15 mouse cellular contexts compared by ENCODE assay signal in genomic region chr9:15721226-15721833, GRCm38 (mm10). TPM values are rescaled to one million over a fixed set of nuclear protein-coding genes. Genes with fewer than 3 reads are reported as not detected.
DNase-seq lines count a peak whose midpoint lies in the region; ATAC-seq and TF ChIP-seq lines count a peak whose summit lies in the region.
"Had no signal": no experiment of that assay in that cellular context is flagged by ENCODE, and none has a peak within 500 bp of the region (broad histone marks: within the 10 kb centered on the region; RNA-seq: fewer than 3 reads in every experiment).

No protein-coding gene starts in this region.

- no peak overlapping the region for H3K4me3 ChIP-seq in hindbrain, embryonic 11.5 days (ENCODE audit: low read depth, low read length)
- H3K4me3 ChIP-seq in hindbrain, embryonic 10.5 days = no peak overlapping the region
- no peak overlapping the region for H3K4me3 ChIP-seq in forebrain, embryonic 13.5 days
- no peak overlapping the region for H3K4me3 ChIP-seq in hindbrain, postnatal 0 days (ENCODE audit: low read length)
- H3K4me3 ChIP-seq: layer of hippocampus, adult 2 months; liver, embryonic 12.5 days had no signal

- H3K27ac ChIP-seq in hindbrain, embryonic 11.5 days (ENCODE audit: low read depth, low read length) = no peak overlapping the region
- no peak overlapping the region for H3K27ac ChIP-seq in hindbrain, embryonic 10.5 days
- peak overlapping the region; percentile 68 for H3K27ac ChIP-seq in forebrain, embryonic 13.5 days
- no peak overlapping the region for H3K27ac ChIP-seq in hindbrain, postnatal 0 days
- H3K27ac ChIP-seq: layer of hippocampus, adult 2 months; liver, embryonic 12.5 days had no signal

- H3K36me3 ChIP-seq in hindbrain, embryonic 11.5 days (ENCODE audit: control insufficient read depth, insufficient read depth, low read length) = 0 out of 2 replicates have a peak, but pooled peaks cover 3% of the 10 kb centered on the region
- H3K36me3 ChIP-seq in hindbrain, embryonic 10.5 days = peaks cover 40% of the 10 kb centered on the region
- H3K36me3 ChIP-seq in forebrain, embryonic 13.5 days (ENCODE audit: poor library complexity, severe bottlenecking) = peaks cover 42% of the 10 kb centered on the region
- H3K36me3 ChIP-seq in hindbrain, postnatal 0 days (ENCODE audit: insufficient read depth, low read length) = peaks cover 23% of the 10 kb centered on the region

- ATAC-seq in hindbrain, embryonic 11.5 days (ENCODE audit: low FRiP score) = peak; percentile 66; the same call in 1 of the 2 replicates
- peak; percentile 96 for ATAC-seq in forebrain, embryonic 13.5 days
- ATAC-seq in hindbrain, postnatal 0 days = 0 out of 2 replicates have a peak, but pooled peaks have one; percentile 59
- ATAC-seq: liver, embryonic 12.5 days had no signal

- no peak for TF ChIP-seq CTCF in hindbrain, postnatal 0 days (IDR thresholded peaks at IDR 0.05; ENCODE audit: low read depth)

- H3K4me1 ChIP-seq in hindbrain, embryonic 11.5 days (replicated peaks; ENCODE audit: control insufficient read depth, insufficient read depth, low read length) = no peaks in the 10 kb centered on the region
- H3K4me1 ChIP-seq in hindbrain, embryonic 10.5 days (replicated peaks) = no peaks in the 10 kb centered on the region
- H3K4me1 ChIP-seq in forebrain, embryonic 13.5 days = peaks cover 23% of the 10 kb centered on the region
- no peaks in the 10 kb centered on the region for H3K4me1 ChIP-seq in hindbrain, postnatal 0 days (ENCODE audit: insufficient read depth, low read length)
- H3K4me1 ChIP-seq: liver, embryonic 12.5 days had no signal

- no peak for DNase-seq in hindbrain, embryonic 11.5 days (ENCODE audit: low spot score)
- DNase-seq in hindbrain, embryonic 10.5 days (ENCODE audit: low spot score) = no peak
- DNase-seq in NIH3T3 (ENCODE audit: low read depth) = peak; percentile 20
- no peak for DNase-seq in hindbrain, postnatal 0 days (ENCODE audit: low spot score)
- no peak for DNase-seq in kidney, postnatal 25 days
- no peak for DNase-seq in embryo, embryonic 10.5 days (ENCODE audit: low spot score)
- no peak for DNase-seq in urinary bladder, postnatal 4 days (ENCODE audit: low spot score in 2 of 2)
- DNase-seq: adrenal gland, postnatal 36 days; B cell, adult 2 months; cerebellum, adult 11-12 months; kidney, adult 8-10 months; lung, postnatal 4 days had no signal

- no peak overlapping the region for H3K4me2 ChIP-seq in hindbrain, embryonic 11.5 days (replicated peaks; ENCODE audit: low read depth, low read length)
- no peak overlapping the region; the same call in 1 of the 2 replicates for H3K4me2 ChIP-seq in forebrain, embryonic 13.5 days
- H3K4me2 ChIP-seq in hindbrain, postnatal 0 days (ENCODE audit: low read depth, low read length) = no peak overlapping the region
- H3K4me2 ChIP-seq: liver, embryonic 12.5 days had no signal

- H3K27me3 ChIP-seq in hindbrain, embryonic 11.5 days (ENCODE audit: control insufficient read depth, insufficient read depth, low read length) = no peaks in the 10 kb centered on the region
- H3K27me3 ChIP-seq in hindbrain, embryonic 10.5 days (ENCODE audit: insufficient read depth, poor library complexity, severe bottlenecking) = no peaks in the 10 kb centered on the region
- H3K27me3 ChIP-seq in forebrain, embryonic 13.5 days = no peaks in the 10 kb centered on the region
- no peaks in the 10 kb centered on the region for H3K27me3 ChIP-seq in hindbrain, postnatal 0 days (ENCODE audit: insufficient read depth, low read length)
- H3K27me3 ChIP-seq: liver, embryonic 12.5 days had no signal

- WGBS in hindbrain, embryonic 11.5 days = 71% methylated on average over 6 of the region's 6 CpGs
- 80% methylated on average over 6 of the region's 6 CpGs for WGBS in hindbrain, embryonic 10.5 days
- 15% methylated on average over 6 of the region's 6 CpGs for WGBS in forebrain, embryonic 13.5 days
- 28% methylated on average over 6 of the region's 6 CpGs for WGBS in hindbrain, postnatal 0 days

- no peak overlapping the region for H3K9ac ChIP-seq in hindbrain, embryonic 11.5 days (ENCODE audit: low read depth, low read length)
- H3K9ac ChIP-seq in forebrain, embryonic 13.5 days = no peak overlapping the region
- H3K9ac ChIP-seq in hindbrain, postnatal 0 days (replicated peaks; ENCODE audit: low read length) = no peak overlapping the region
- H3K9ac ChIP-seq: liver, embryonic 12.5 days had no signal

- no peaks in the 10 kb centered on the region for H3K9me3 ChIP-seq in hindbrain, embryonic 11.5 days (ENCODE audit: control insufficient read depth, low read length)
- no peaks in the 10 kb centered on the region for H3K9me3 ChIP-seq in hindbrain, embryonic 10.5 days
- H3K9me3 ChIP-seq in forebrain, embryonic 13.5 days (replicated peaks) = no peaks in the 10 kb centered on the region
- H3K9me3 ChIP-seq in hindbrain, postnatal 0 days (ENCODE audit: low read length) = no peaks in the 10 kb centered on the region
- H3K9me3 ChIP-seq: liver, embryonic 12.5 days had no signal

RNA-seq across cellular contexts. Expression of gene Slc36a4, which starts 11.8 kb away (rescaled TPM):
- polyA plus RNA-seq in hindbrain, embryonic 11.5 days (2014; fragmentation: Nextera tagmentation; extraction: Ambion mirVana) = 17.3 and 20.9 TPM in 2 replicates
- 11.3 and 12.4 TPM in 2 replicates for polyA plus RNA-seq in hindbrain, embryonic 10.5 days (2016; fragmentation: Nextera tagmentation; extraction: Ambion mirVana)
- 21.5 and 23.5 TPM in 2 replicates for polyA plus RNA-seq in forebrain, embryonic 13.5 days (2015; fragmentation: Nextera tagmentation; extraction: Ambion mirVana)
- 43.6 and 47.4 TPM in 2 replicates for total RNA-seq in hindbrain, postnatal 0 days (2014; rRNA removed)
- 23.7 and 26.7 TPM in 2 replicates for polyA plus RNA-seq in hindbrain, postnatal 0 days (2015; fragmentation: Nextera tagmentation; extraction: Ambion mirVana)
